Mouse (Mus musculus) cerebral cortex, adult 2 months (tissue): Measurements from ENCODE around the gene Med25.

Experiments
- WGBS: fragments of 180-500 bp; shearing (Covaris S2); methylation state at CpG from one replicate; pipeline ENCODE4 v1.1.7; 2018; 5-methylcytosine and 5-hydroxymethylcytosine counted together

Med25 gene

GRCm38 (mm10) chr7:44891611-44892010 is 901 bp downstream of the Med25 start:
- WGBS, result 9% methylated on average over 6 of the region's 6 CpGs

GRCm38 (mm10) chr7:44890737-44891136 is 1.8 kb downstream of the Med25 start:
- WGBS, result 31% methylated on average over 4 of the region's 4 CpGs

- 78% methylated on average over 7 of the region's 7 CpGs for WGBS
Measured at GRCm38 (mm10) chr7:44890180-44890579, 2.3 kb downstream of the Med25 start.

GRCm38 (mm10) chr7:44888256-44889105 is 4.0 kb downstream of the Med25 start:
- WGBS, result 43% methylated on average over 13 of the region's 13 CpGs

- WGBS, result 86% methylated on average over 7 of the region's 7 CpGs
Measured at GRCm38 (mm10) chr7:44886964-44887363, 5.5 kb downstream of the Med25 start.

- WGBS, result 94% methylated on average over 5 of the region's 5 CpGs
Measured at GRCm38 (mm10) chr7:44884637-44885036, 7.9 kb downstream of the Med25 start.

- WGBS, result 94% methylated on average over 3 of the region's 3 CpGs
Measured at GRCm38 (mm10) chr7:44883036-44883435, 9.5 kb downstream of the Med25 start.

GRCm38 (mm10) chr7:44877833-44878232 is 14.7 kb downstream of the Med25 start:
- 68% methylated on average over 14 of the region's 14 CpGs for WGBS

GRCm38 (mm10) chr7:44871774-44872173 is 20.7 kb downstream of the Med25 start:
- WGBS, result 90% methylated on average over 2 of the region's 2 CpGs

GRCm38 (mm10) chr7:44871181-44871580 is 21.3 kb downstream of the Med25 start:
- 50% methylated on average over 1 of the region's 1 CpGs for WGBS

- WGBS, result 77% methylated on average over 6 of the region's 6 CpGs
Measured at GRCm38 (mm10) chr7:44870614-44871013, 21.9 kb downstream of the Med25 start.

GRCm38 (mm10) chr7:44869697-44870528 is 22.6 kb downstream of the Med25 start, which contains the start of gene Ptov1:
Gene Ptov1 (minus strand): TSS chr7:44869788.
- WGBS, result 5% methylated on average over 29 of the region's 29 CpGs

- WGBS, result 1% methylated on average over 108 of the region's 108 CpGs
Measured at GRCm38 (mm10) chr7:44868919-44869696, 23.4 kb downstream of the Med25 start.

GRCm38 (mm10) chr7:44868465-44868864 is 24.0 kb downstream of the Med25 start:
- 5% methylated on average over 16 of the region's 16 CpGs for WGBS

- 22% methylated on average over 9 of the region's 9 CpGs for WGBS
Measured at GRCm38 (mm10) chr7:44867802-44868201, 24.7 kb downstream of the Med25 start.

GRCm38 (mm10) chr7:44867010-44867702 is 25.4 kb downstream of the Med25 start:
- WGBS, result 37% methylated on average over 19 of the region's 19 CpGs

- 16% methylated on average over 15 of the region's 15 CpGs for WGBS
Measured at GRCm38 (mm10) chr7:44866276-44867009, 26.1 kb downstream of the Med25 start.

GRCm38 (mm10) chr7:44864595-44865542 is 27.6 kb downstream of the Med25 start:
- 52% methylated on average over 24 of the region's 24 CpGs for WGBS

- 71% methylated on average over 11 of the region's 11 CpGs for WGBS
Measured at GRCm38 (mm10) chr7:44863982-44864494, 28.5 kb downstream of the Med25 start.
